Mouse (Mus musculus): Measurements from ENCODE around the gene Lcp1.

GRCm38 (mm10) chr14:75237096-75237495 is 106.2 kb downstream of the Lcp1 start:
- TF ChIP-seq CTCF (conservative IDR thresholded peaks at IDR 0.05; ENCODE audit: low read length) = no peak
- TF ChIP-seq POU5F1 (IDR thresholded peaks at IDR 0.05; ENCODE audit: borderline replicate concordance, low read length) = no peak

All from E14TG2a.4 (cell line).